Mouse (Mus musculus): ENCODE data around the gene Pbxip1. TPM values are rescaled to one million over a fixed set of nuclear protein-coding genes. Genes with fewer than 3 reads are reported as not detected.

Pbxip1 gene
- 10 to 100 TPM; 58.7 to 58.8 TPM for total RNA-seq (2021)
- long read RNA-seq, experiment 1, partial matches to known transcripts, result 14 of 41 reads
- long read RNA-seq, experiment 1, other reads (novel, unspliced or antisense), result 27 of 41 reads
- long read RNA-seq, experiment 2, partial matches to known transcripts, result 22 of 59 reads
- long read RNA-seq, experiment 2, other reads (novel, unspliced or antisense), result 37 of 59 reads

GRCm38 (mm10) chr3:89436176-89437113, at the start of gene Pbxip1:
Pbxip1 (plus strand) TSS chr3:89436706.
- peak in 1 of 2 experiments; percentile 51 for DNase-seq (ENCODE audit: low spot score in 2 of 2)

GRCm38 (mm10) chr3:89387632-89388031, 48.9 kb upstream of the Pbxip1 start:
- no peak for DNase-seq (ENCODE audit: low spot score in 2 of 2)

GRCm38 (mm10) chr3:89388134-89388881, 48.2 kb upstream of the Pbxip1 start:
- DNase-seq (ENCODE audit: low spot score in 2 of 2), result no peak

- no peak for DNase-seq (ENCODE audit: low spot score in 2 of 2)
These were observed 47.4 kb upstream of the Pbxip1 start for GRCm38 (mm10) chr3:89388901-89389740.

- peak in 1 of 2 experiments; percentile 54 for DNase-seq (ENCODE audit: low spot score in 2 of 2)
These were observed 46.4 kb upstream of the Pbxip1 start for GRCm38 (mm10) chr3:89390111-89390515.

- DNase-seq (ENCODE audit: low spot score in 2 of 2), result no peak
These were observed 45.5 kb upstream of the Pbxip1 start for GRCm38 (mm10) chr3:89390699-89391662.

- DNase-seq (ENCODE audit: low spot score in 2 of 2), result peak in 1 of 2 experiments; percentile 61
These were observed 44.6 kb upstream of the Pbxip1 start for GRCm38 (mm10) chr3:89391663-89392511.

GRCm38 (mm10) chr3:89392871-89393311, 43.6 kb upstream of the Pbxip1 start:
- no peak for DNase-seq (ENCODE audit: low spot score in 2 of 2)

- peak; percentile 90 to 99 for DNase-seq (ENCODE audit: low spot score in 2 of 2)
These were observed 42.9 kb upstream of the Pbxip1 start for GRCm38 (mm10) chr3:89393605-89394004.

GRCm38 (mm10) chr3:89394006-89394893, 42.3 kb upstream of the Pbxip1 start, which contains the start of gene Zbtb7b:
Zbtb7b (minus strand) TSS chr3:89394776.
- DNase-seq (ENCODE audit: low spot score in 2 of 2), result peak; percentile 63 to 73

- DNase-seq (ENCODE audit: low spot score in 2 of 2), result peak; percentile 56 to 73
These were observed 41.6 kb upstream of the Pbxip1 start for GRCm38 (mm10) chr3:89394894-89395256.

GRCm38 (mm10) chr3:89395419-89395805, 41.1 kb upstream of the Pbxip1 start:
- no peak for DNase-seq (ENCODE audit: low spot score in 2 of 2)

- no peak for DNase-seq (ENCODE audit: low spot score in 2 of 2)
These were observed 40.5 kb upstream of the Pbxip1 start for GRCm38 (mm10) chr3:89395806-89396653.

- DNase-seq (ENCODE audit: low spot score in 2 of 2), result no peak
These were observed 39.9 kb upstream of the Pbxip1 start for GRCm38 (mm10) chr3:89396654-89397005.

- no peak for DNase-seq (ENCODE audit: low spot score in 2 of 2)
These were observed 35.2 kb upstream of the Pbxip1 start for GRCm38 (mm10) chr3:89401329-89401728.

GRCm38 (mm10) chr3:89402693-89403092, 33.8 kb upstream of the Pbxip1 start, which contains the start of gene Lenep:
Lenep (minus strand) TSS chr3:89402793.
- no peak for DNase-seq (ENCODE audit: low spot score in 2 of 2)

Measured in adrenal gland, postnatal 4 days (tissue).